Mouse (Mus musculus) erythroblast, embryonic 14.5 days (primary cell): ENCODE measurements around the gene Trpv2. TPM values are rescaled to one million over a fixed set of nuclear protein-coding genes. Genes with fewer than 3 reads are reported as not detected.

Source experiments
- H3K27me3 ChIP-seq: 2 replicates; pipeline ENCODE4 v1.6.1; 2012; ENCODE audit warnings: inconsistent platforms; ENCODE audit not compliant: control insufficient read depth
- H3K36me3 ChIP-seq: 2 replicates; pipeline ENCODE4 v1.6.1; 2012; ENCODE audit warnings: mild to moderate bottlenecking, inconsistent platforms; ENCODE audit not compliant: control insufficient read depth
- H3K4me1 ChIP-seq: 2 replicates; pipeline ENCODE4 v1.6.1; 2012; ENCODE audit warnings: inconsistent platforms; ENCODE audit not compliant: control insufficient read depth
- H3K4me3 ChIP-seq: replicated peaks from 2 replicates; pipeline ENCODE3; 2012; ENCODE audit warnings: moderate library complexity, mild to moderate bottlenecking, inconsistent platforms
- H3K9me3 ChIP-seq: 2 replicates; pipeline ENCODE4 v1.6.1; 2012; ENCODE audit warnings: low read length, inconsistent platforms, mixed read lengths; ENCODE audit not compliant: control insufficient read depth
- GATA1 ChIP-seq: IDR thresholded peaks from 2 replicates; pipeline ENCODE4 v1.6.1; 2012; ENCODE audit warnings: low read length, inconsistent platforms, mixed read lengths
- TAL1 ChIP-seq: IDR thresholded peaks from 3 replicates; pipeline ENCODE4 v1.6.1; 2012; ENCODE audit warnings: low read length, inconsistent platforms, mixed read lengths
- polyA plus RNA-seq: library from polyadenylated mRNA; stranded (reverse); fragments of >175 nt; gene quantifications from 2 replicates; pipeline ENCODE4 v1.2.3, GENCODE M21; 2012

Trpv2 gene
- polyA plus RNA-seq, 1 experiment = 0.04 TPM

GRCm38 (mm10) chr11:62543991-62544390 is 30.3 kb upstream of the Trpv2 start:
- Histone ChIP-seq H3K4me3 (no peak overlapping the region), H3K27me3 (peaks cover 32% of the 10 kb centered on the region), H3K9me3 (no peaks in the 10 kb centered on the region), H3K4me1 (peaks cover 9% of the 10 kb centered on the region), H3K36me3 (no peaks in the 10 kb centered on the region)
- TF ChIP-seq TAL1 = no peak
- no peak for TF ChIP-seq GATA1

- H3K4me1 ChIP-seq = peaks cover 39% of the 10 kb centered on the region
- no peaks in the 10 kb centered on the region for H3K9me3 ChIP-seq
- TF ChIP-seq TAL1 (no peak), GATA1 (no peak)
- peak overlapping the region; percentile 92 for H3K4me3 ChIP-seq
- H3K27me3 ChIP-seq = no peaks in the 10 kb centered on the region
- peaks cover 24% of the 10 kb centered on the region for H3K36me3 ChIP-seq
Observed at GRCm38 (mm10) chr11:62549782-62550181, 24.5 kb upstream of the Trpv2 start.

GRCm38 (mm10) chr11:62550227-62550685 is 24.0 kb upstream of the Trpv2 start:
- TF ChIP-seq GATA1 (no peak), TAL1 (no peak)
- Histone ChIP-seq H3K27me3 (no peaks in the 10 kb centered on the region), H3K36me3 (peaks cover 29% of the 10 kb centered on the region), H3K9me3 (no peaks in the 10 kb centered on the region), H3K4me1 (peaks cover 44% of the 10 kb centered on the region), H3K4me3 (peak overlapping the region; percentile 92)

DNA sequence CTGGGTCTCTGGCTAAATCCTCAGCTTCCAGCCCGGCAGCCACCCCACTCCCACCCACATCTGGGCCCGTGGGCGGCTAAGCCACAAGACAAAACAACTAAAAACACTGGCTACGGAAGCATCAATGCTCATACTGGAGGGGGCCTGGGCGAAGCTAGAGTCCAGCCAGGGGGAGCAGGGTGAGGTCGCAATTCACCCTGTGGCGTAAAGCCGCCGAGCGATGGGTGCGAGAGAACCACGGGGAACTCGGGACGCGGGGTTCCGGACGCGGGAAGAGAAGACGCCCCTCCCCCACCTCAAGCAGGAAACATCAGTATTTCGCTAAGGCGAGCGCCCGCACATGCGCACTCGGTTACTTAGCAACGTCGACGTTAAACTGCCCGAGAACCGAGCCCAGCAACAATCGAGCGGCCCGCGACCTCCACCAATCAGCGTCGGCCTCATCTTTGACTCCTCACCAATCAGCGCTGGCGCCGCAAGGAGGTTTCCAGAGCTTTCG is 23.5 kb upstream of the Trpv2 start, which contains the start of gene Ubb:
TSS of gene Ubb (plus strand) at position 445 of the 499 bp plus-strand sequence.
- H3K27me3 ChIP-seq = no peaks in the 10 kb centered on the region

GRCm38 (mm10) chr11:62551226-62552119 is 22.8 kb upstream of the Trpv2 start:
- Histone ChIP-seq H3K27me3 (no peaks in the 10 kb centered on the region), H3K4me1 (peaks cover 50% of the 10 kb centered on the region), H3K36me3 (peaks cover 39% of the 10 kb centered on the region), H3K9me3 (no peaks in the 10 kb centered on the region), H3K4me3 (peak overlapping the region; percentile 92)
- TF ChIP-seq TAL1 (no peak), GATA1 (no peak)

More for the DNA sequence above, 23.5 kb upstream of the Trpv2 start, which contains the start of gene Ubb:
- H3K36me3 ChIP-seq = peaks cover 34% of the 10 kb centered on the region
- TF ChIP-seq GATA1 = no peak
- no peak for TF ChIP-seq TAL1
- peak within 1 kb of the TSS; percentile 92 for H3K4me3 ChIP-seq
- peaks cover 49% of the 10 kb centered on the region for H3K4me1 ChIP-seq
- no peaks in the 10 kb centered on the region for H3K9me3 ChIP-seq

DNA sequence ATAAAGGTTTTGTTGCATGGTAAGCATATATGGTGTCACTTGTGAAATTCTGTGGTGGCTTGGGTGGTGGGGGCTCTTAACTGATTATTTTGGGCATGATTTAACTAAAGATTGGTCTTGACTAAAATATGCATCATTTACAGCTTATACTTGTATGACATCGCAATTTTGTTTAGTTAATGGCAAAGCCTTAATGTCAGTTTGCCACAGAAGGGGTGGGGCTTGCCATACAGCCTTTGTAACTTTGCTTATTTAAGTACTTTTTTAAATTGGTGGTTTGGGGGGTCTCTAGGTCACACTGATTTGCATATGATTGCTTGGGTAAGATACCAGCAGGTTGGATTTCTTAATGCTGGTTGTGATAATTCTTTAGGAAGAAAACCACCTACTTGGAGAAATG is 21.1 kb upstream of the Trpv2 start:
- TF ChIP-seq TAL1 (no peak), GATA1 (no peak)
- Histone ChIP-seq H3K4me1 (peaks cover 50% of the 10 kb centered on the region), H3K4me3 (peak overlapping the region; percentile 66), H3K27me3 (no peaks in the 10 kb centered on the region), H3K36me3 (peaks cover 39% of the 10 kb centered on the region), H3K9me3 (no peaks in the 10 kb centered on the region)

DNA sequence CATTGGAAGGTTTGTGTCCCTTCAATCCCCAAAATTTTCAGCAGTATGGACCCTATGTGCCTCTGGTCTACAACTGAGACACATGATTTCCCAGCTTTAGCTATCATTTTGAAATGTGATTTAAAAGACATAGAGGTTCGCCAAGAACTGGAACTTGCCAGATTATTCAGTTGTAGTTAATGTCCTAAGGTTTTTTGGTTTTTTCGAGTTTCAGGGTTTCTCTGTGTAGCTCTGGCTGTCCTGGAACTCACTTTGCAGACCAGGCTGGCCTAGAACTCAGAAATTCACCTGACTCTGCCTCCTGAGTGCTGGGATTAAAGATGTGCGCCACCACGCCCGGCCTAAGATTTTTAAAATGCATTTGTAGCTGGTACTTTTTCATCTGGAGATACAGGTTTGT is 20.7 kb upstream of the Trpv2 start:
- TF ChIP-seq GATA1 (no peak), TAL1 (no peak)
- Histone ChIP-seq H3K36me3 (peaks cover 39% of the 10 kb centered on the region), H3K4me3 (peak overlapping the region; percentile 66), H3K4me1 (peaks cover 50% of the 10 kb centered on the region), H3K27me3 (no peaks in the 10 kb centered on the region), H3K9me3 (no peaks in the 10 kb centered on the region)

DNA sequence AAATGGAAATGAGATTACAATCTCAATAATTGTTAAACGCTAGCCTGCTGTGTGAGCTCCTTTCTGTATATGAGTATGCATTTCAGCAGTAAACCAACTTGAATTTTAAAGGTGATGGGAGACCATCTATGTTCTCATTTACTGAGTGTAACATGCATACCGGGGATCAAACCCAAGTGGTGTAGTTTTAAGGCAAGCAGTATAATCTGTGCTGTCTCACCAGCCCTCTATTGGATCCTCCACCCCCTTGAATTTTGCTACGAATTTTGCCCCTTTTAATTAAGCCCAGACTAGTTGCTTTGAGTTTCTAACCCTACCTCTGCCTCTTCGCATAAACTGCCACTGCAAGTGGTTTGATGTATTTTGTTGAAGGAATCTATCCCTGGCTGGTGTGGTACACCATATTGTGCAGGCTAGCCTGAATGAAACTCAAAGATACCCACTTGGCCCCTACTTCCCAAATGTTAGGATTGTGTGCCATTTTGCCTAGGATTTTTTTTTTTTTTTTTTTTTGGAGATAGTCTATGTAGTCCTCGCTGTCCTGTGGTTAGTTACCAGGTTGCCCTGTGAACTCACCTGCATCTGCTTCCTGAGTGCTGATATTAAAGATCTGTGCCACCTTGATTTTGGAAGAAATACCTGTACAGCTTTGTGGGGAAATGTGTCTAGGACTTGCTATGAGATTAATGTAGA is 20.0 kb upstream of the Trpv2 start:
- Histone ChIP-seq H3K36me3 (peaks cover 39% of the 10 kb centered on the region), H3K4me1 (peaks cover 44% of the 10 kb centered on the region), H3K4me3 (peak overlapping the region; percentile 66), H3K9me3 (no peaks in the 10 kb centered on the region), H3K27me3 (no peaks in the 10 kb centered on the region)
- TF ChIP-seq TAL1 (no peak), GATA1 (no peak)

GRCm38 (mm10) chr11:62554934-62555517 is 19.3 kb upstream of the Trpv2 start:
- Histone ChIP-seq H3K36me3 (peaks cover 39% of the 10 kb centered on the region), H3K9me3 (no peaks in the 10 kb centered on the region), H3K4me3 (peak overlapping the region; percentile 66), H3K27me3 (peaks cover 3% of the 10 kb centered on the region; the same call in 1 of the 2 replicates), H3K4me1 (peaks cover 37% of the 10 kb centered on the region)
- no peak for TF ChIP-seq TAL1
- no peak for TF ChIP-seq GATA1
